Mouse (Mus musculus) embryo, embryonic 10 days (tissue): Measurements from ENCODE around the gene Gm49337.

ENCODE experiments used
- DNase-seq: peaks from one replicate; pipeline ENCODE4 v3.0.0-alpha.2; 2015; ENCODE audit warnings: low spot score

The Gm49337 gene

GRCm38 (mm10) chr4:116336294-116336693 lies 163.1 kb downstream of the Gm49337 start:
- DNase-seq = peak; percentile 8

GRCm38 (mm10) chr4:116342119-116342518 lies 168.9 kb downstream of the Gm49337 start:
- peak; percentile 81 for DNase-seq
